Mouse (Mus musculus): ENCODE measurements around the gene Esyt1. TPM values are rescaled to one million over a fixed set of nuclear protein-coding genes. Genes with fewer than 3 reads are reported as not detected.

Gene Esyt1
- polyA plus RNA-seq, 1 experiment, result 166 TPM

GRCm38 (mm10) chr10:128544674-128545569, 19.3 kb upstream of the Esyt1 start:
- TF ChIP-seq MAX (IDR thresholded peaks at IDR 0.05; ENCODE audit: low read depth) (no peak), POLR2AphosphoS2 (IDR thresholded peaks at IDR 0.05; ENCODE audit: insufficient read length, low read depth) (no peak), MYOD1 (IDR thresholded peaks at IDR 0.05; ENCODE audit: control insufficient read depth in 1 of 3, insufficient read length in 2 of 3, low read depth in 2 of 3) (no peak), POLR2A (IDR thresholded peaks at IDR 0.05; ENCODE audit: insufficient read length, low read depth) (no peak), E2F4 (IDR thresholded peaks at IDR 0.05; ENCODE audit: insufficient read depth) (no peak), MYOG (IDR thresholded peaks at IDR 0.05; ENCODE audit: control insufficient read depth in 1 of 3, insufficient read depth in 1 of 3, insufficient read length in 2 of 3, low read depth in 2 of 3) (no peak)
- Histone ChIP-seq H3K27me3 (ENCODE audit: control insufficient read depth, insufficient read depth, insufficient read length) (no peaks in the 10 kb centered on the region), H3K36me3 (ENCODE audit: control insufficient read depth, insufficient read depth) (peaks cover 27% of the 10 kb centered on the region), H3ac (ENCODE audit: control insufficient read depth, insufficient read length) (no peak overlapping the region), H3K79me2 (ENCODE audit: control insufficient read depth, insufficient read depth) (peaks cover 30% of the 10 kb centered on the region), H3K4me2 (ENCODE audit: low read depth) (no peak overlapping the region), H3K4me3 (no peak overlapping the region)

GRCm38 (mm10) chr10:128544151-128544657, 18.5 kb upstream of the Esyt1 start:
- Histone ChIP-seq H3K4me2 (ENCODE audit: low read depth) (no peak overlapping the region), H3K4me3 (no peak overlapping the region)
- TF ChIP-seq E2F4 (IDR thresholded peaks at IDR 0.05; ENCODE audit: insufficient read depth) (no peak), MYOD1 (IDR thresholded peaks at IDR 0.05; ENCODE audit: control insufficient read depth in 1 of 3, insufficient read length in 2 of 3, low read depth in 2 of 3) (no peak), POLR2A (IDR thresholded peaks at IDR 0.05; ENCODE audit: insufficient read length, low read depth) (no peak), USF1 (IDR thresholded peaks at IDR 0.05; ENCODE audit: low read depth) (no peak), TCF12 (IDR thresholded peaks at IDR 0.05; ENCODE audit: insufficient read depth, poor library complexity, severe bottlenecking) (no peak), MYOG (IDR thresholded peaks at IDR 0.05; ENCODE audit: control insufficient read depth in 1 of 3, insufficient read depth in 1 of 3, insufficient read length in 2 of 3, low read depth in 2 of 3) (no peak), POLR2AphosphoS2 (IDR thresholded peaks at IDR 0.05; ENCODE audit: insufficient read length, low read depth) (no peak), TCF3 (IDR thresholded peaks at IDR 0.05; ENCODE audit: insufficient read length, low read depth) (no peak), REST (IDR thresholded peaks at IDR 0.05; ENCODE audit: insufficient read depth, insufficient read length) (no peak), MAX (IDR thresholded peaks at IDR 0.05; ENCODE audit: low read depth) (no peak), SRF (IDR thresholded peaks at IDR 0.05; ENCODE audit: control insufficient read depth, insufficient read length, low read depth) (no peak), CEBPB (IDR thresholded peaks at IDR 0.05; ENCODE audit: insufficient read depth, poor library complexity, severe bottlenecking) (no peak)

GRCm38 (mm10) chr10:128543100-128543499, 17.4 kb upstream of the Esyt1 start:
- Histone ChIP-seq H3K4me3 (no peak overlapping the region), H3K4me2 (ENCODE audit: low read depth) (no peak overlapping the region), H3ac (ENCODE audit: control insufficient read depth, insufficient read length) (no peak overlapping the region), H3K79me2 (ENCODE audit: control insufficient read depth, insufficient read depth) (peaks cover 22% of the 10 kb centered on the region), H3K36me3 (ENCODE audit: control insufficient read depth, insufficient read depth) (peaks cover 27% of the 10 kb centered on the region), H3K27me3 (ENCODE audit: control insufficient read depth, insufficient read depth, insufficient read length) (no peaks in the 10 kb centered on the region)
- TF ChIP-seq MAX (IDR thresholded peaks at IDR 0.05; ENCODE audit: low read depth) (no peak), SRF (IDR thresholded peaks at IDR 0.05; ENCODE audit: control insufficient read depth, insufficient read length, low read depth) (no peak), TCF3 (IDR thresholded peaks at IDR 0.05; ENCODE audit: insufficient read length, low read depth) (no peak), TCF12 (IDR thresholded peaks at IDR 0.05; ENCODE audit: insufficient read depth, poor library complexity, severe bottlenecking) (no peak), MYOD1 (IDR thresholded peaks at IDR 0.05; ENCODE audit: control insufficient read depth in 1 of 3, insufficient read length in 2 of 3, low read depth in 2 of 3) (no peak), MYOG (IDR thresholded peaks at IDR 0.05; ENCODE audit: control insufficient read depth in 1 of 3, insufficient read depth in 1 of 3, insufficient read length in 2 of 3, low read depth in 2 of 3) (no peak), POLR2A (IDR thresholded peaks at IDR 0.05; ENCODE audit: insufficient read length, low read depth) (no peak), POLR2AphosphoS2 (IDR thresholded peaks at IDR 0.05; ENCODE audit: insufficient read length, low read depth) (no peak), USF1 (IDR thresholded peaks at IDR 0.05; ENCODE audit: low read depth) (no peak), CEBPB (IDR thresholded peaks at IDR 0.05; ENCODE audit: insufficient read depth, poor library complexity, severe bottlenecking) (no peak), REST (IDR thresholded peaks at IDR 0.05; ENCODE audit: insufficient read depth, insufficient read length) (no peak), E2F4 (IDR thresholded peaks at IDR 0.05; ENCODE audit: insufficient read depth) (no peak)

More at GRCm38 (mm10) chr10:128544151-128544657, 18.5 kb upstream of the Esyt1 start:
- peaks cover 30% of the 10 kb centered on the region for H3K79me2 ChIP-seq (ENCODE audit: control insufficient read depth, insufficient read depth)
- no peaks in the 10 kb centered on the region for H3K27me3 ChIP-seq (ENCODE audit: control insufficient read depth, insufficient read depth, insufficient read length)
- peaks cover 27% of the 10 kb centered on the region for H3K36me3 ChIP-seq (ENCODE audit: control insufficient read depth, insufficient read depth)
- no peak overlapping the region for H3ac ChIP-seq (ENCODE audit: control insufficient read depth, insufficient read length)

GRCm38 (mm10) chr10:128538340-128538870, 12.7 kb upstream of the Esyt1 start:
- Histone ChIP-seq H3K79me2 (ENCODE audit: control insufficient read depth, insufficient read depth) (no peaks in the 10 kb centered on the region), H3ac (ENCODE audit: control insufficient read depth, insufficient read length) (no peak overlapping the region), H3K27me3 (ENCODE audit: control insufficient read depth, insufficient read depth, insufficient read length) (no peaks in the 10 kb centered on the region), H3K4me3 (no peak overlapping the region), H3K36me3 (ENCODE audit: control insufficient read depth, insufficient read depth) (peaks cover 12% of the 10 kb centered on the region), H3K4me2 (ENCODE audit: low read depth) (no peak overlapping the region)
- TF ChIP-seq MYOD1 (IDR thresholded peaks at IDR 0.05; ENCODE audit: control insufficient read depth in 1 of 3, insufficient read length in 2 of 3, low read depth in 2 of 3), result no peak
- TF ChIP-seq TCF3 (IDR thresholded peaks at IDR 0.05; ENCODE audit: insufficient read length, low read depth), result no peak
- no peak for TF ChIP-seq USF1 (IDR thresholded peaks at IDR 0.05; ENCODE audit: low read depth)
- TF ChIP-seq CEBPB (IDR thresholded peaks at IDR 0.05; ENCODE audit: insufficient read depth, poor library complexity, severe bottlenecking), result no peak
- no peak for TF ChIP-seq SRF (IDR thresholded peaks at IDR 0.05; ENCODE audit: control insufficient read depth, insufficient read length, low read depth)
- TF ChIP-seq POLR2AphosphoS2 (IDR thresholded peaks at IDR 0.05; ENCODE audit: insufficient read length, low read depth), result no peak
- TF ChIP-seq MAX (IDR thresholded peaks at IDR 0.05; ENCODE audit: low read depth), result no peak
- TF ChIP-seq MYOG (IDR thresholded peaks at IDR 0.05; ENCODE audit: control insufficient read depth in 1 of 3, insufficient read depth in 1 of 3, insufficient read length in 2 of 3, low read depth in 2 of 3), result no peak
- no peak for TF ChIP-seq POLR2A (IDR thresholded peaks at IDR 0.05; ENCODE audit: insufficient read length, low read depth)
